Mouse (Mus musculus) stomach, embryonic 14.5 days (tissue): Measurements from ENCODE around the gene Rpusd2. TPM values are rescaled to one million over a fixed set of nuclear protein-coding genes. Genes with fewer than 3 reads are reported as not detected.
A peak's percentile ranks its signal among the peaks of the same experiment; 100 is the strongest.

Experiments
- ATAC-seq: fragments of 200-750 bp; cut with Nextera tagmentation; 2 replicates; pipeline ENCODE4 v1.8.0; 2017; ENCODE audit warnings: low read depth, moderate TSS enrichment; ENCODE audit not compliant: insufficient number of reproducible peaks, insufficient read depth, low FRiP score
- H3K27ac ChIP-seq: fragments of 300-500 bp; sonication (generic); 2 replicates; pipeline ENCODE4 v1.5.1; 2014; ENCODE audit warnings: mild to moderate bottlenecking, low read length, moderate library complexity, mixed read lengths
- H3K27me3 ChIP-seq: fragments of 300-500 bp; sonication (generic); 2 replicates; pipeline ENCODE4 v1.6.1; 2014; ENCODE audit warnings: low read length, control low read depth, mixed read lengths; ENCODE audit not compliant: control insufficient read depth, insufficient read depth
- H3K36me3 ChIP-seq: fragments of 300-500 bp; sonication (generic); 2 replicates; pipeline ENCODE4 v1.6.1; 2014; ENCODE audit warnings: mild to moderate bottlenecking, control low read depth, low read length, moderate library complexity, mixed read lengths; ENCODE audit not compliant: control insufficient read depth, insufficient read depth
- H3K4me1 ChIP-seq: fragments of 300-500 bp; sonication (generic); 2 replicates; pipeline ENCODE4 v1.6.1; 2014; ENCODE audit warnings: low read length, control low read depth, mixed read lengths; ENCODE audit not compliant: control insufficient read depth, insufficient read depth
- H3K4me2 ChIP-seq: fragments of 300-500 bp; sonication (generic); replicated peaks from 2 replicates; pipeline ENCODE4 v1.6.1; 2014; ENCODE audit warnings: low read depth, low read length, control low read depth
- H3K4me3 ChIP-seq: fragments of 300-500 bp; sonication (generic); 2 replicates; pipeline ENCODE4 v1.5.1; 2014; ENCODE audit warnings: low read depth, low read length, control low read depth
- H3K9ac ChIP-seq: fragments of 300-500 bp; sonication (generic); replicated peaks from 2 replicates; pipeline ENCODE4 v1.6.1; 2014; ENCODE audit warnings: low read depth, mild to moderate bottlenecking, control low read depth, low read length, moderate library complexity, mixed read lengths
- H3K9me3 ChIP-seq: fragments of 300-500 bp; sonication (generic); 2 replicates; pipeline ENCODE4 v1.6.1; 2016; ENCODE audit warnings: low read depth, low read length, control low read depth; ENCODE audit not compliant: control insufficient read depth
- WGBS: fragments of 180-500 bp; shearing (Covaris S2); extraction: QIAGEN DNeasy Blood & Tissue Kit; methylation state at CpG from one replicate; pipeline ENCODE4 v1.1.7; 2014; 5-methylcytosine and 5-hydroxymethylcytosine counted together
- polyA plus RNA-seq: library from polyadenylated mRNA; unstranded; fragments of >200 nt; fragmentation: Nextera tagmentation; extraction: Ambion mirVana; gene quantifications from 2 replicates; pipeline ENCODE4 v1.2.1, GENCODE M21; 2014

The Rpusd2 gene
- polyA plus RNA-seq: 3.0 and 4.1 TPM in 2 replicates

DNA sequence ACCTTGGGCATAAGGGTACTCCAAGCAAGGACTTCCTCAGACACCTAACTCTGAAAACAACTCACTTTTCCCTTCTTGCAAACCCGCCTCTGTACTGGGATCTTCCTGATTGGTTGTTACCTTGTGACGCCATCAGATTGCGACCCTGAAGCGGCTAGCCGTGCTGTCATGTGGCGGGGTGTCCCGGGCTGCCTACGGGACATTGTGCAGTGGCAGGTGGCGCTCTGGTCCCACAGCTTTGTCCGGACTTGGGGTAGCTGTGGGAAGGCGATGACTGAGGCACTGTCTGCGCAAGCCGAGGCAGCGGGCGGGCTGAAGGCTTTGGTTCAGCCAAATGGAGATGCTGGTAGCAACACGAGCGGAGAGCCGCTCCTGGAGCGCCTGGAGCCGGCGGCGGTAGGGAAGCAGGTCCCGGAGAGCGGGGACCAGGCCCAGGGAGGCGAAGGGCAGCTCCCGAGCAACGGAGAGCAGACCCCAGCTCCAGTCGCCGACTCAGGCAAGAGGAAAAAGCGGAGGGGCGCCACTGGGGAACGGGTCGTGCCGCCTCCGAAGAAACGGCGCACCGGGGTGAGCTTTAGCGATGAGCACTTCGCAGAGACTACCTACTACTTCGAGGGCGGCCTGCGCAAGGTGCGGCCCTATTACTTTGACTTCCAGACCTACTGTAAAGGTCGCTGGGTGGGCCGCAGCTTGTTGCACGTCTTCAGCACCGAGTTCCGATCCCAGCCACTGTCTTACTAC, at the start of gene Rpusd2:
TSS of gene Rpusd2 (plus strand) at position 135 of the 741 bp plus-strand sequence.
- under 1% methylated on average over 49 of the region's 49 CpGs for WGBS
- Histone ChIP-seq H3K4me1 (peaks cover 5% of the 10 kb centered on the region; the same call in 1 of the 2 replicates), H3K36me3 (peaks cover 21% of the 10 kb centered on the region), H3K9me3 (no peaks in the 10 kb centered on the region), H3K9ac (peak within 1 kb of the TSS; percentile 80), H3K4me3 (peak within 1 kb of the TSS; percentile 92), H3K27me3 (no peaks in the 10 kb centered on the region), H3K27ac (peak within 1 kb of the TSS; percentile 87), H3K4me2 (peak within 1 kb of the TSS; percentile 72)
- ATAC-seq: peak; percentile 96

DNA sequence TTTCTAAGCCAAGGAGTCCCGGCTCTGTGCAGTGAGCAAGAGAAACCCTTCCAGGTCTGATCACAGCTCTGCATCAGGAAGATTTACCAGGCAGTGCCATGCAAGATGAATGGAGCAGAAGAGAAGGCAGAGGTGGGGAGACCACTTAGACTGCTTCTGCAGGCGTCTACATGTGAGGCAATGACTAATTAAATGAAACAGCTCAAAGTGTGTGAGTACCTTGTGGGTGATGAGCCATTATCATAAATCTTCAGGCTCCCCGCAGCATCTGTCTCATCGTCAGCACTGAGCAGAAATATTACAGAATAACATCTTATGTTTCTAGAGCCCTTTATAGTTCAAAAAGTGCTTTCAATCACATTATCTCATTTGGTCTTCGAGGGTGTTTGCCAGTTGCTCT, 39.1 kb upstream of the Rpusd2 start:
- Histone ChIP-seq H3K4me1 (0 out of 2 replicates have a peak, but pooled peaks cover 2% of the 10 kb centered on the region), H3K9ac (no peak overlapping the region), H3K27ac (no peak overlapping the region), H3K4me3 (no peak overlapping the region), H3K36me3 (no peaks in the 10 kb centered on the region), H3K4me2 (no peak overlapping the region), H3K9me3 (no peaks in the 10 kb centered on the region), H3K27me3 (no peaks in the 10 kb centered on the region)
- 38% methylated on average over 5 of the region's 5 CpGs for WGBS
- ATAC-seq: no peak

DNA sequence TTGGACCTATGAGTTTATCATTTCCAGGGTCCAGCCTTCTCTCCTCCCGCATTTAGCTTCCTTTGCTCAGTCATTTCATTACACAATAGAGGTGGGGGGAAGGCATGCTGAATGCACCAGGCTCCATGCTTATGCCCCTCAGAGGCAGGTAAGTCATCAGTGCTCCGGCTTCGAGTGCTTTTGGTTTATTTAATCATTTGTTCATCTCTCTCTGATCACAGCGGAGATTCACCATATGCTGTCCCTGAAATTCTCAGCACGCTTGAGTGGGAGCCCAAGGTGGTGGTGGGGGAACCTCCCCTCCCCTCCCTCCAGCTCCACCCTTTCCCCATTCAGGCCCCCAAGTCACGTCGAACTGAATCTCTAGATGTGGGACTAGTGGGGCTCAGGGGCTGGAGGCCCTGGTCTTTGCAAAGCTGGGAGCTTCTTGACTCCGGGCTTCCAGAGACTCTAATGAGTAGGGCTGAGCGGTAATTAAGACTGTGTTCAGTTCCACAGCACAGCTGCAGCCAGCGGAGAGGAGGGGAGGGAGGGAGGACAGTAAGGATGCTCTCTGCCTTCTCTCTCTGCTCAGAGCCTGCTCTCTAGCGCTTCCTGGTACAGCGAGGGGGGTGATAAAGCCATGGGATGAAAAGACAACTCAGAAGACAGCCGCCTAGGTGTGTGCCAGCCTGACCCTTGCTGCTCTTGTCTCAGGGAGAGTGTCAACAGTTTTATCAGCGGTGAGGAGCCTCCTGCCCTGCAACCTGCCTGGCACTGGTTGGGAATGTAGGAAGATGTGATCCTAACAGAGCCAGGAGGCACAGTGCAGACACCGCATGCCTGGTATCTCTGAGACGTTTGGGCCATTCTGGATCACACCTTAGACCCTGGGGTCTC, 38.4 kb upstream of the Rpusd2 start:
- Histone ChIP-seq H3K36me3 (no peaks in the 10 kb centered on the region), H3K9ac (no peak overlapping the region), H3K4me1 (0 out of 2 replicates have a peak, but pooled peaks cover 2% of the 10 kb centered on the region), H3K4me3 (no peak overlapping the region), H3K27me3 (no peaks in the 10 kb centered on the region), H3K4me2 (no peak overlapping the region), H3K27ac (no peak overlapping the region), H3K9me3 (no peaks in the 10 kb centered on the region)
- WGBS: 36% methylated on average over 16 of the region's 16 CpGs
- ATAC-seq: no peak

DNA sequence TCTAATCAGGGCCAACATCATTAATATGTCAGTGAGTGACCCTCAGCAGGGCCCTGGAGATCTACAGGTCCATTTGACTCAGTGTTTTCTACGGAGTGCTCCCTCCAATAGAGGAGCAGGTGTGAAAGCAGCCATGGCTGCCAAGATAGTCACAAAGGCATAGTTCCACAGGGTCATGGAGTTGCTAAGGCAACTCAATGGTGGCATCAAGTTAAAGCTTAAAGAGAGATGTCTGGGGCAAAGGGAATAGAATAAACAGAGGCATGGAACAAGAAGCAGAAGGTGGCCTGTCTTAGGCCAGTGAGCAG, 37.8 kb upstream of the Rpusd2 start:
- WGBS: 61% methylated on average over 1 of the region's 1 CpGs
- 0 out of 2 replicates have a peak, but pooled peaks cover 2% of the 10 kb centered on the region for H3K4me1 ChIP-seq

DNA sequence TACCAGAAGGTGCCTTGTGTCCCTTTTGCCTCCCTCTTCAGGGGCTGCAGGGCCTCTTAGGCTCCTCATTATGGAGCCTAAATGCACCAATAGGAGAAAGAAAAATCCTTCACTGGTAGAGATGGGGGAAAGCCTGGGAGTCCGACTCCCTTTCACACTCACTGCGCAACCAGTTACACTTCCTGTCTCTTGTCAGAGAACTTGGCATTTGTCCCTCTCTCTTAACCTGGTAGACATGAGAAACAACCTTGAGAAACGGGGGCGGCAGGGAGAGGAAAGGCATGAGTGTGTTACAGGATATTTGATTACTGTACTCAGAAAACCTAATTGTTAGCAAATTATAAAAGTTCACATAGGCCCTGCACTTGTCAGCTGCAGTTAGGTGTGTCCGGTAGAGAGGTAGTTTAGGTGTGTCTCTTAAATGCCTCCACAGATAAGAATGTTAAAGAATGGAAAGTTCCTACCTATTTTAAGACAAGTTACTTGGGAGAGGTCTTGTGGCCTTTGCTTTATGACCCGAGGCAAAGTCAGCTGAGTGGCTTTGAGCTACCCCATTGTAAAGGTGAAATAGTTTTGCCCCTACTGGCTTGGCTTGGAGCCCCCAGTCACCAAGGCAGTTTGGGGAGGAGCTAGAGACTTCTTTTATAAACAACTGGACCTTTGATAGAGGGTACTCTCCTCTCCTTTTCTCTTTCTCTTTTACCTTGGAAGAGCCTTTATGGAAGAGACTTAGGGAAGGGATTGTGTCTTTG, 36.3 kb upstream of the Rpusd2 start:
- Histone ChIP-seq H3K4me3 (no peak overlapping the region), H3K9me3 (no peaks in the 10 kb centered on the region), H3K9ac (no peak overlapping the region), H3K4me2 (no peak overlapping the region), H3K27ac (no peak overlapping the region), H3K36me3 (no peaks in the 10 kb centered on the region), H3K4me1 (0 out of 2 replicates have a peak, but pooled peaks cover 2% of the 10 kb centered on the region), H3K27me3 (no peaks in the 10 kb centered on the region)
- WGBS: 61% methylated on average over 6 of the region's 6 CpGs
- no peak for ATAC-seq

More for the DNA sequence above, 37.8 kb upstream of the Rpusd2 start:
- H3K9me3 ChIP-seq: no peaks in the 10 kb centered on the region
- no peaks in the 10 kb centered on the region for H3K27me3 ChIP-seq
- H3K27ac ChIP-seq: no peak overlapping the region
- no peak overlapping the region for H3K9ac ChIP-seq
- ATAC-seq: no peak
- no peaks in the 10 kb centered on the region for H3K36me3 ChIP-seq
- no peak overlapping the region for H3K4me2 ChIP-seq
- H3K4me3 ChIP-seq: no peak overlapping the region

DNA sequence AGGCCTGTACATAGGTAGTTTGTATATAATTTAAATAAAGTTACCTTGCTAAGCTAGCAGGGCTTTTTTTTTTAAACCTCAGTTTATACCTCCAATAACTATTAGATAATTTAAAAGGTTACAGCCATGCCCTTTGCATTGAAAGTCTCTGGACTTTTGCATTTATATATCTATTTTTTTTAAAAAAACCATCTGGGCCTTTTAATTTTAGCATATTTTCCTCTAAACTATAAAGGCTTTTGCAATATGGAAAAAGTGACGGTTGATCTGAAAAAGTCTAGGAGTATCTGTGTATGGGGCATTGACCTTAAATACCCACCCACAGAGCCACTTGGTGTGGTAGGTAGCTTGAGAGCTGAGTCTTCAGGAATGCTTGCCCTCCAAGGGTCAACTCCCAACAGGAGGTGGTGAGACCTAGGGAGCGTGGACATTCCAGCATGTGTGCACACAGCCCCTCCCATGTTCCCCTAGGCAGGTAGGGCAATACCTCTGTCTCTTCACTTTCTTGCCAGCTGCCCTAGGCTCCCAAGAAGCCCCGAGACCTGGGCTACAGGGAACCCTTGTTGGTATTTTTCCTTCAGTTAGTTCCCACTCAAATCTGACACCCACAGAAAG, 35.5 kb upstream of the Rpusd2 start:
- Histone ChIP-seq H3K27me3 (no peaks in the 10 kb centered on the region), H3K9ac (no peak overlapping the region), H3K4me2 (no peak overlapping the region), H3K9me3 (no peaks in the 10 kb centered on the region), H3K4me1 (0 out of 2 replicates have a peak, but pooled peaks cover 1% of the 10 kb centered on the region), H3K27ac (no peak overlapping the region), H3K36me3 (no peaks in the 10 kb centered on the region), H3K4me3 (no peak overlapping the region)
- WGBS: 67% methylated on average over 3 of the region's 3 CpGs
- ATAC-seq: no peak

DNA sequence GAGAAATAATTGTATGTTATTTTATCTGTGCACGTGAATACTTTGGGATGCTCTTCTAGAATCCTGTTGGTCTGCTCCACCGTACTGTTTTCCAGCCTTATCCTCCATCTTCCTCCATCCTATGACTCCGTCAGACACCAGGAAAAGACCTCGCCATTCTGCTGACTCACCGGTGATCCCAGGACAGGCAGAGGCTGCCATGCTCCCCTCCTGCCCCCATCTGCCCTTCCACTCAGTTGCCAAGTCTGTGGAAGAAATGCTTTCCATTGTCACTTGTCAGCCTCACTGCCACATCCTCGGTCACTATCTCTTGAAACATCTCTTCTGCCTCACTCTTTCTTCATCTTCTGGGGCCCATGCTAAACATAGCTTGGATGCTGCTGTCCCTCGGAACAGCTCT, 27.7 kb upstream of the Rpusd2 start:
- no peak overlapping the region for H3K9ac ChIP-seq
- no peak overlapping the region for H3K4me3 ChIP-seq
- ATAC-seq: no peak
- WGBS: 79% methylated on average over 7 of the region's 7 CpGs
- no peaks in the 10 kb centered on the region for H3K27me3 ChIP-seq
- no peak overlapping the region for H3K4me2 ChIP-seq
- H3K9me3 ChIP-seq: no peaks in the 10 kb centered on the region
- H3K4me1 ChIP-seq: no peaks in the 10 kb centered on the region
- H3K36me3 ChIP-seq: no peaks in the 10 kb centered on the region
- no peak overlapping the region for H3K27ac ChIP-seq

DNA sequence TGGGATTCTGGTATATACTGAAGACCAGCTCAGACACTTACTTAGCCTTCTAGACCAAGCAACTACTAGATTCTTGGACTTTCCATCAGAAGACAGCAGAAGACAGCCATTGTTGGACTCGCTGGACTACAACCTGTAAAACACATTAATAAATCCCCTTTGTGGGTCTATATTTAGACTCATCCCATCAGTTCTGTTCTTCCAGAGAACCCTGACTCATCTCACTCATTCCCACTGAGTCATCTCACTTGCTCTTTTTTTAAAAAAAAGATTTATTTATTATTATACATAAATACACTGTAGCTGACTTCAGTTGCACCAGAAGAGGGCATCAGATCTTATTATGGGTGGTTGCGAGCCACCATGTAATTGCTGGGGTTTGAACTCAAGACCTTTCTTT, 25.2 kb upstream of the Rpusd2 start:
- ATAC-seq: no peak
- no peaks in the 10 kb centered on the region for H3K9me3 ChIP-seq
- H3K4me2 ChIP-seq: no peak overlapping the region
- no peaks in the 10 kb centered on the region for H3K4me1 ChIP-seq
- H3K36me3 ChIP-seq: no peaks in the 10 kb centered on the region
- no peak overlapping the region for H3K9ac ChIP-seq
- no peak overlapping the region for H3K27ac ChIP-seq
- WGBS: 88% methylated on average over 2 of the region's 2 CpGs
- no peaks in the 10 kb centered on the region for H3K27me3 ChIP-seq
- H3K4me3 ChIP-seq: no peak overlapping the region
